Mouse (Mus musculus): ENCODE measurements around the gene Gm49388.

The Gm49388 gene

DNA sequence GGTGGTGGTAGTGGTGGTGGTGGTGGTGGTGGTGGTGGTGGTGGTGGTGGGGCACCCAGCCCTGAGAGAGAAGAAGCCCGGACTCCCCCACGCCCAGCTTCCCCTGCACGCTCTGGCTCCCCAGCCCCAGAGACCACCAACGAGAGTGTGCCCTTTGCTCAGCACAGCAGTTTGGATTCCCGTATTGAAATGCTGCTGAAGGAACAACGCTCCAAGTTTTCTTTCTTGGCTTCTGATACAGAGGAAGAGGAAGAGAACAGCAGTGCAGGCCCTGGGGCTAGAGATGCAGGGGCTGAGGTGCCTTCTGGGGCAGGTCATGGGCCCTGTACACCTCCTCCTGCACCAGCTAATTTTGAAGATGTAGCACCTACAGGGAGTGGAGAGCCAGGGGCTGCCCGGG is at the start of gene Gm49388:
Gene Gm49388 (plus strand): TSS at position 301 of the 400 bp plus-strand sequence.
- DNase-seq (ENCODE audit: low spot score in 2 of 2) = no peak

DNA sequence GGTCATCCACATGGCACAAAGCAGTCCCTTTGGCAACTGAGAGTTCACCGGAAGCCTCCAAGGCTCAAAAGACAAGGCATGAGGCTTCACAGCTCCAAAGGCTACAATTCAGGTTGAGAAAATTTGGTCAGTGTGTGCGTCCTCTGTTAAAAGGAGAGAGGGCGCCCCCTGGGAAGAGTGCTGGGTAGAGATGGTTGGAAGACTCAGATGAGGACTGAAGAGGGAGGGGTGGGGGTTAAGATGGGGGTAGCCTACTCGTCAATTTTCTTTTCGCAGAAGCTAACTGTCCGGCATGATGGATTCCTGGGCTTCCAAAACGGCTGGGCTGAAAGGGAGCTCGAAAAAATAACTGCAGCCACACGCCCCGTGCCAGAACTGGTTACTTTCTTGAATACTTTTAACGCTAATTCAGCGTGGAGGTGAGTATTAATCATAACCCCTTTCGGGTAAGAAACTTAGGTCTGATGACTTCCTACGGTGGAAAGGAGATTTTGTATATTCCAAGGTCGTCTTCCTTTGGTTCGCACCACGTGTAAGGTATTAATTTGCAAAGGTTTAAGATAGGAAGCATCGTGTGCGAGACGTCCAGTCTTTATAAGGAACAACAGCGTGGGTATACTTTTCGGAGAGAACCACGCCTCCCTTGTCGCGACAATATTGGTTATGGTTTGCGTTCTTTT is 40.9 kb upstream of the Gm49388 start, which contains the start of gene Fbxl19:
Gene Fbxl19 (plus strand): TSS at position 178 of the 680 bp plus-strand sequence.
- peak; percentile 68 to 80 for DNase-seq (ENCODE audit: low spot score in 2 of 2)

DNA sequence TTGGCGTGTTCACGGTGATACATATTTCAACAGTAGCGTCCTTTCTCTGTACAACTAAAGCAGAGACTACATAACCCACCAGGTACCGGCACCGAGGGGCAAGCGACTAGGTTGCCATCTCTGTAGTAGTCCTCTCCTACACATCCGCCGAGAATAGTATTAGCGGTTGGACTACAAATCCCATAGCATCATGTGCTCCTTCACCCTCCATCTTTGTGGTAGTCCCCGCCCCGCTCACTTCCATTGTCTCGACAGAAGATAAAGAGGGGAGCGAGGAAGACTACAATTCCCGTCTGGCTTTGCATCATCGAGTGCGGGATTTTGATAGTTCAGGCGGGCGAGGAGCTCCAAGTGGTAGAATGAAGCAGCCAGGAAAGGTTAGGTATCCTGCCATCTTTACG is 40.2 kb upstream of the Gm49388 start:
- DNase-seq (ENCODE audit: low spot score in 2 of 2) = peak; percentile 92 to 96

DNA sequence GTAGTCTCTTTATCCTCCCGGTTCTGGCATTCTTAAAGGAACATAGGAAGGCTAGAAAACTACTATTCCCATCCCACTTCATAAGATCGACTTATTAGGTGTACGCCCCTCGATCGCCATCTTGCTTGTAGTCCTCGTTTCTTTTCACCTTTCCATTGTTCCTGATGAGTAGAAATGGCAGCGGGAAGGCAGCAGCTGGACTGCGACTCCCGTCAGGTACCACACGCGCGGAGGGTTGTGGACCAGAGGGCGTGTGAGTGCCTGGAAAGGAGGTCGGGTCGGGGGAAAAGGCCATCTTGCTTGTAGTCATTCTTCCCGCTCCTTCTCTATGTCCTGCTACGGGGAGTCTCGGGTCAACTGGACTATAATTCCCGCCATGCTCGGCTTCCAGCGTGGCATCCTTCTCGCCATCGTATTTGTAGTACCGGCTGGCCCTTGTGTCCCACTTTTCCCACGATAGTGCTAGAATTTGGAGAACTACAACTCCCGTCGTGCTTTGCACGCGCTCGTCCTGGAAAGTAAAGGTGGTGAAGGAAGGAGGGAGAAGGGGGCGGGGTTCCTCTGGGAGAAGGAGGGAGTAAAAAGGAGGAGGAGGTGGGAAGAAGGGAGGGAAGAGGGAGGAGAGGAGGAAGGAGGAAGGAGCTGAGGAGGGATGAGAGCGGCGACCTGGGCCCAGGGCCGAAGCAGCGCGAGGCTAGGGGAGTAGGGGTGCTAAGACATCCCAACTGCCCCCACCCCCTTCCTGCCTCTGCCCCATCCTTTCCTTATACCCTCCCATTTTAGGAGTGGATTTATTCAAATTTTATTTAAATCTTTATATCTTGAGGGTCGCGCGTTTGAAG is 39.5 kb upstream of the Gm49388 start:
- DNase-seq (ENCODE audit: low spot score in 2 of 2) = peak; percentile 97 to 99

DNA sequence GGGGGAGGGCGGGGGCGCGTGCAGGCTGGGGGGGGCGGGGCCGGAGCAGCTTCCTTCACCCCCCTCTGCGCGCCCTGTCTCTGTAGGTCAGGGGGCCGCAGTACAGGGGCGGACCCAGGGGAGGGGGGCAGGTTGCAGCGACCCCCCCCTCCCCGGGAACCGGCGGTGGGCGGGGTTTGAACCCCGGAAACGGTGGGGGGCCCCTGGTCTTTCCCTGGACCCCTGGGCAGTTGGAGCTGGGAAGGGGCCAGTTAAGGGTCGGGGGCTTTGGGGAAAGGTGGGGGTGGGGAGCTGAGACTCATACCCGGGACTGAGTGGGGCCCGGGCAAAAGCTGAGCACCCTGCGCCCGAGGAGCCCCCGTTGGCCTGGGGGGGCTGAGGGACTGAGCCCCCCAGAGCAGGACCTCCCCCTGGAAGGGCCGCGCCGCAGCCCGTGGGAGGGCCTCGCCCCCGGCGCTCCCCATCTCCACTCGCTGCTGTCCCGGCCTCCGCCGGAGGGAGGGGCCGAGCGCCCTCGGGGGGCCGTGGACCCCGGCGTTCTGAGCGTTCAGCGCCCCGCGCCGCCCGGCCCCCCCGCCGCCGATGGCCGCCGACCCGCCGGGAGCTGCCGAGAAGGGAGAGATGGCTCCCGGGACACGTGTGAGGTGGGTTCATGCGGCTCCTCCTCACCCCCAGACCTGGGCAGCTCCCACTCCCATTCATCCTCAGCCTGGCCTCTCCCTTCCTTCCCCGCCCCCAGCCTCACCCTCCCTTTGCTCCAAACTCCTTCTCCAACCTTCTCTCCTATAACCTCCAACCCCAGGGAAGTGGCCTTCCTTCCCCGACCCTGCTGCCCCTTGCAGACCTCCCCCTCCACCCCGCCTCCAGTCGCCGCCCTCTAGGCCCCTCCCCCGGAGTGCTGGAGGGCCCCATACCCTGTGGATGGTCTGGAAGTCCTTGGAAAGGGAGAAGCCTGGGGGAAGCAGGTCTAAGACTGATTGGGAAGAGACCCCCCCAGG is 38.6 kb upstream of the Gm49388 start:
- DNase-seq (ENCODE audit: low spot score in 2 of 2) = no peak

DNA sequence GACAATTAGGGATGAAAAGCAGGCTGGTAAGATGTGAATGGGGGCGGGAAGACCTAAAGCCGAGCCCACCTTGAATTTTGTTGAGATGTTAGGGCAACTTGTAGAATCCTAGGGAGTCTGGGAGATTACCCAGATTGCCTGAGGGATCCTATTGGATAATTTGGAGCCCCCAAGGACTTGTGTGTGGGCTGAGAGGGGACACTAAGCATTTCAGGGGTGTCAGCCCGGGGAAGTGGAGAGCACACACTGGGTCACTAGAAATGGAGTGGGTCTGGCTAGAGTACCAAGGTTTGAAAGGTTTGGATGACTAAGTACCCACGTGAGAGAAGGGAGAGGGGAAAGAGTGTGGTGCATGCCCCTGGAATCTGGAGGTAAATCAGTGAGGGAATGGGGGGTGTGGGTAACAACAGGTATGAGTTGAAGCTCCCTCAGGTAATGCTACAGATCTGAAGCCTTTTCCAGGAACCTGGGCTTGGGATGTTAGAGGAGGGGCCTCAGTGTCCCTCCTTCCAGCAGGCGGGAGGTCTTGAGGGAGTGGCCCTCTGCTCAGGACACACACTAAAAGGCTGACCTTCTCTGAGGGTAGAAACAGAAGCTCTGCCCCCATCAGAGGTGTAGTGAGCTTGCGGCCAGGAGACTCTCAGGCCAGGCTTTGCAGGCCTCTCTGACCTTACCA is 37.7 kb upstream of the Gm49388 start:
- DNase-seq (ENCODE audit: low spot score in 2 of 2) = no peak

DNA sequence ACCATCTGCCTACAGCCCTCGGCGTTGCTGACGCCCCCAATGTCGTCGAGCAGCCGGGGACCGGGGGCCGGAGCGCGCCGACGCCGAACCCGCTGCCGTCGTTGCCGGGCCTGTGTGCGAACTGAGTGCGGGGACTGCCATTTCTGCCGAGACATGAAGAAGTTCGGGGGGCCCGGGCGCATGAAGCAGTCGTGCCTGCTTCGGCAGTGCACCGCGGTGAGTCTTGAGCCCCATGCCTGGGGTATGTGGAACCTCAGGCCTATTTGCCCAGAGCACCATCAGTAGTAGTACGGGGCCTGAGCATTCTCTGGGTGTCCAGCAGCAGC is 37.2 kb upstream of the Gm49388 start:
- no peak for DNase-seq (ENCODE audit: low spot score in 2 of 2)

DNA sequence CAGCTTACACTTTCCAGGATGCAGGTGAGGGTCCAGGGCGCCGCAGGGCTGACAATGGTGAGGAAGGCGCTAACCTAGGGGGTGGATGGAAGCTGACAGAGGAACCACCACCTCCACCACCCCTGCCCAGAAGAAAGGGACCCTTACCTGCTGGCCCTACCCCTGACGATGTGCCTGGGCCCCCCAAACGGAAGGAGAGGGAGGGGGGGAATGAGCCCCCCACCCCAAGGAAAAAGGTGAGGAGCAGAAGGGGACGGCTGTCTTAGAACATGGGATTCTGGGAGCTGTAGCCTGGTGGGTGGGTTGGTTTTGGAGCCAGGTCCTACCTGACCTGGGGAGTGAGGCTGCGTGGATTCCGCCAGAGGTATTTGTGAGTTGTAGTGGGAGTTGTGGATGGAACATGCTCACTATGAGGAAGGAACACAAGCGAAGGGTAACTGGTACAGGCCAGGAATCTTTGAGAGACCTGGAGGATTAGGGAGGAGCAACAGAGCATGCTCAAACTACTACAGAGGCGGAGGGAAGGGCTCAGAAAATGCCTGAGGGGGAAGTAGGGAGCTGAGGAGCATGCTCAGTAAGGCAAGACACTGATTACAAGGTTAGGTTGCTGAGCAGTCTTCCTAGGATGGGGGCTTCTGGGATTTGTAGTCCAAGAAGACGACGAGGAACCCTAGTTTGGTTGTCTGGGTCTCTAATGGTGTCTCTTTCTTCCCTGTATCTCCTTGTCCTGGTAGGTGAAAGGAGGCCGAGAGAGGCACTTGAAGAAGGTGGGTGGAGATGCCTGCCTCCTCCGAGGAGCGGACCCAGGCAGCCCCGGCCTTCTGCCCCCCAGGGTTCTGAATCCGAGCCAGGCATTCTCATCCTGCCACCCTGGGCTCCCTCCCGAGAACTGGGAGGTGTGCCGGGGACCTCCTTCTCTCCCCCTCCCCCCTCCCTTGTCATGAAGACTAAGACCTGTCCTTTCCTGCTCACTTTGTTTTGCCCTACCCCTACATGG is 35.0 kb upstream of the Gm49388 start:
- DNase-seq (ENCODE audit: low spot score in 2 of 2) = peak; percentile 57 to 73

DNA sequence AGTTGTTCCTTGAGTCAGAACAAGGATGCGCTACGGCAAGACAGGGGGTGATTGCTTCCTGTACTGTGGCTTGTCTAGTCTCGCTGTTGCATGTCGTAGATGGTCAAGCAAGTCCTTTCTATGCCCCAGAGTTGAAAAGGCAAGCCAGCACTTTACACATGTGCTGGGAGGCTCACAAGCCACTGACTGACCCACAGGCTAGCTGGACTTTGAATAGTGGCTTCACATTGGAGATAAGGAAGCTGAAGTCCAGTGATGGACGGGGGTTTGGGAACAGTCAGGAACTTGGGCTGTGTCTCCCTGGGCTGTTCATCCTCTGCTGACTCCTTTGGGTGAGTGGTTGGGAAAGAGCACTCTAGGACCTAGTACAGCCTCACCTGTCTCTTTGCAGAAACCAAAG is 33.8 kb upstream of the Gm49388 start:
- no peak for DNase-seq (ENCODE audit: low spot score in 2 of 2)

DNA sequence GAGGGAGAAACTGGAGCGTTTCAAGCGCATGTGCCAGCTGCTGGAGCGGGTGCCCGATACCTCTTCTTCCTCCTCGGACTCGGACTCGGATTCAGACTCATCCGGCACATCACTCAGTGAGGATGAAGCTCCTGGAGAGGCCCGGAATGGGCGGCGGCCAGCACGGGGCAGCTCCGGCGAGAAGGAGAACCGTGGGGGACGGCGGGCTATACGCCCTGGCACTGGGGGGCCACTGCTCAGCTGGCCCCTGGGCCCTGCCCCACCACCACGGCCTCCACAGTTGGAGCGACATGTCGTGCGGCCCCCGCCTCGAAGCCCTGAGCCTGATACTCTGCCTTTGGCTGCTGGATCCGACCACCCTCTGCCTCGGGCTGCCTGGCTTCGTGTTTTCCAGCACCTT is 33.3 kb upstream of the Gm49388 start:
- DNase-seq (ENCODE audit: low spot score in 2 of 2) = no peak

DNA sequence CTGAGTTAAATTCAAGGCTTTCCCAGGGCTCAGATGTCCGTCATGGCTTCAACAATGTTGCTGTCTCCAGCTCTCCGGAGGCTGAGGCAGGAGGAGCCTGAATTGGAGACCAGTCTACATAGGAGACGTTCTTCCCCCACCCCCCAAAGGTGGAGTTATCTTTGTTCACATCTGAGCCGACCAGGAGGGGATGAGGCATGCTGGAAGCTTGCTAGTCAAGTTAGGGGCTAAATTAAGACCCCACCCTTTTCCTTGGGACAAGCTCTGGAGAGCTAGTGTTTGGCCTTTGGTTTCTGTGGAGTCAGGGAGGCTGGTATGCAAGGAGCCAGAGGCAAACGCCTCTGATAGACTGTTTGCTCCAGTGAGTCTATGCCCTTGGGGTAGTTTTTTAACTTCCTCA is 32.2 kb upstream of the Gm49388 start:
- no peak for DNase-seq (ENCODE audit: low spot score in 2 of 2)

DNA sequence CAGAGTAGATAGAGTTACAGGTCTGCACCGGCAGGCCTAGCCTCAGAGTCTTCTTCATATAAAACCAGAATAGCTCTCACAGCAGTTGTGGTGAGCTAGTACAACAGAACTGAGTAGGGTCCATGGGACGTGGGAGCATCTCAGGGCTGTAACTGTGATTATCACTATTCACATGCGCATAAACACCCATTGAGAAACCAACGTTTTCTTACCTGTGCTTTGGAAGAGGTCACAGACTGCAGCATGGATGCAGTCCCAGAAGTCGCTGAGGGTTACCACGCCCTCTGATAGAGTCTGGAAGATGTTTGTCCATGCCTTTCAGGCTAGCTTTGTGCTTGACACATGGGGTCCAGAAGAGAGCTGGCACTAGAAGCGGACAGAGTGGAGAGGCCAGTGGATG is 31.7 kb upstream of the Gm49388 start:
- DNase-seq (ENCODE audit: low spot score in 2 of 2) = no peak

DNA sequence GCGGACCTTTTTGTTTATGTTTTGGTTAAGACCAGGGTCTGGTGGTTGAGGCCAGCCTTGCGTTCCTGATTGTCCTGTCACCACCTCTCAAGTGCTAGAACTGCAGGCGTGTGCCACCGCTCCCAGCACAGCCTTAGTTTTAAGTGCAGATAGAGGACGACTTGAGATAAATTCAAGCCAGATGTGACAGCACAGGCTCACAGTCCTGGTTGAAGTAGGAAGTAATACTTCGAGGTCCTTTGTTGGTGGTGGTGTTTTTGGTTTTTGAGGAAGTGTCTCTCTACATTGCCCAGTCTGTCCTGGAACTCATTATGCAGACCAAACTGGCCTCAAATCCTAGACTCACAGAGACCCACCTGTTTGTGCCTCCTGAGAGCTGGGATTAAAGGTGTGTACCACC is 25.7 kb upstream of the Gm49388 start:
- DNase-seq (ENCODE audit: low spot score in 2 of 2) = no peak

DNA sequence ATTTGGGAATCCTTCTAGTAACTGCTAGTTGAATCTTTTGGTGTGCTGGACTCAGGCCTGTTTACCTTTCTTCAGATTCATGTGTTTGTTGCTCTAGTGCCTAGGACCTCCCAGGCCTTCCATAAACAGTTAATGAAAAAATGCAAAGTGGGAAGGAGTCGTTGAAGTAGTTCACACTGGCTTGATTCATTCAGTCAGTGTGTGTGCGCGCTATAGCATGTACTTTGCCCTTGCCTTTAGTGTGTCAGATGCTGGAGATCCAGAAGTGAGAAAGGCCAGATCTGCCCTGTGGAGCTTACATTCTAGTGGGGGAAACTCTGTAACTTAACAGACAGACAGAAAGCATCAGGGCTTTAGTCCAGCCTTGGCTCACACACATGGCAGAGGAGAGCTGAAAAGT is 24.9 kb upstream of the Gm49388 start:
- DNase-seq (ENCODE audit: low spot score in 2 of 2) = no peak

DNA sequence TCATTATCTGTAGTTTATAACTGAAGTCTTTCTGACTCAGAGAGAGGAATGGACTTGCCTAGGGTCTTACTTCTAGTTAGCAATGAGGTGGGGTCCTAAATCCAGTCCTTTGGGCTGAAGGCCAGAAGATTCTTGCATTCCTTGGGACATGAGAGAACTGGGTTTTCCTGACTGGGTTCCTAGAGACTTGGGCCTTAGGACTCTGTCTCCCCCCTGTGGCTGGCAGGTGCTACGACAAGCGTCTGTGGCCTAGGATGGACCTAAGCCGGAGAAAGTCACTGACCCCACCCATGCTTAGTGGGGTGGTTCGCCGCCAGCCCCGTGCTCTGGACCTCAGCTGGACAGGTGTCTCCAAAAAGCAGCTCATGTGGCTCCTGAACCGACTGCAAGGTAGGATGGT is 24.4 kb upstream of the Gm49388 start:
- peak in 1 of 2 experiments; percentile 61 for DNase-seq (ENCODE audit: low spot score in 2 of 2)

DNA sequence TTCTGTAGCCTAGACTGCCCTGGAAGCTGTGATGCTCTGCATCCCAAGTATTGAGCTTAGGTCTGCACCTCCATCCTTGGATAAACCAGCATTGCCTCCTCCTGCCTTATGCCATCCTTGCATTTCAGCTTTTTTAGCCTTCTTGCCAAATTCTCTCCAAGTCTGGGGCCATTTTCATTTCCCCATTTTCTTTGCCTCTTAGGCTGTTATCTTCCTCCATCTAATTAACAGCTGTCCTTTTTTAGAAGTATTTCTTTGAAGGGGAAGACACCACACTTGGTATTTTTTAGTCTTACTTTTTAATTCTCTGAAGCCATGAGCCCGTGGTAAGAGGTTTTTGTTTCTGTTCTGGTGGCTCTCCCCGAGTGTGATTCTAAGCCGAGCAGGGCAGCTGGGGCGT is 21.8 kb upstream of the Gm49388 start:
- no peak for DNase-seq (ENCODE audit: low spot score in 2 of 2)

DNA sequence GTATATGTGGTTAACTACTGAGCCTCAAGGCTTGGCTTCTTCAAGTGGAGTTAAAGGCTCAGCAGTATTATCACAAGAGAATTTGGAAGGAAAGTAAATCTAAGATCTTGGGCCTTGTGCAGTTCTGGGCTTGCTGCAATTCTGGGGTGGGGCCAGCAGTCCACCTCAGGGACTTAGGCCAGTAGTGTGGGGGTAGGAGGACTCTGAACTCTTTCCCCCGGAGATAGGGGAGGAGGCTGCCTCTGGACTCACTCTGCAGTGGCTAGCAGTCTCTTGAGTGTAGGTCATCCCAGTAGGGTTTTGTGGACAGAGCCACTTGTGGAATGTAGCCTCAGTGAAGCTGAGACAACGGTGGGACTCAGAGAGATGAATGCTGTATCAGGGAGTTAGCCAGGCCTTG is 19.7 kb upstream of the Gm49388 start:
- no peak for DNase-seq (ENCODE audit: low spot score in 2 of 2)

DNA sequence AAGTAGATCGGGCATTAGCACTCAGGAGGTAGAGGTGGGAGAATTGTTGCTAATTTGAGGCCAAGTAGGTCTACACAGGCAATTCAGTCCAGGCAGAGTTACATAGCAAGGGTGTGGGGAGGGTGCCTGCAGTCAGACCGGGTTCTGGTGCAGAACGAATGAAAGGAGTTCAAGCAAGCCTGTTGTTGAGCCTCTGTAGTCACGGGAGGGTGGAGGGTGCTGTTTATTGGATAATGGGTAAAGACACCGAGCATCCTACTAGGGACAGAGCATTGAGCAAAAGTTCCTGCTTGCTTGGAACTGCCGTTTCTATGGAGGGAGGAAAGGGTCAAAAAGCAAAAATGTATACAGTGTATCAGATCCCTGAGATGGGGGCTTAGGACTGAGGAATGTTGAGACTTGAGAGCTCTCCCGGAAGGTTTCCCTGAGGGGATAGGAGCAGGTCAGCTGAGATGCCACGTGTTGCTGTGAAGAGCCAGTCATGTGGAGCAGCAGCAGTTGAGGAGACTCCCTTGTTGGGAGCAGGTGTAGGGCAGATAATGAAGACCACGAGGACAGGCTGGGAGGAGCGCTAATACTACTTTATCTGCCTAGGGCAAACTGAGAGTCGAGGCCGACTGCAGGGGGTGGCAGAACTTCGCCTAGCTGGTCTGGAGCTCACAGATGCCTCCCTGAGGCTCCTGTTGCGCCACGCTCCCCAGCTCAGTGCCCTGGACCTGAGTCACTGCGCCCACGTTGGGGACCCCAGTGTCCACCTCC is 18.4 kb upstream of the Gm49388 start:
- no peak for DNase-seq (ENCODE audit: low spot score in 2 of 2)

DNA sequence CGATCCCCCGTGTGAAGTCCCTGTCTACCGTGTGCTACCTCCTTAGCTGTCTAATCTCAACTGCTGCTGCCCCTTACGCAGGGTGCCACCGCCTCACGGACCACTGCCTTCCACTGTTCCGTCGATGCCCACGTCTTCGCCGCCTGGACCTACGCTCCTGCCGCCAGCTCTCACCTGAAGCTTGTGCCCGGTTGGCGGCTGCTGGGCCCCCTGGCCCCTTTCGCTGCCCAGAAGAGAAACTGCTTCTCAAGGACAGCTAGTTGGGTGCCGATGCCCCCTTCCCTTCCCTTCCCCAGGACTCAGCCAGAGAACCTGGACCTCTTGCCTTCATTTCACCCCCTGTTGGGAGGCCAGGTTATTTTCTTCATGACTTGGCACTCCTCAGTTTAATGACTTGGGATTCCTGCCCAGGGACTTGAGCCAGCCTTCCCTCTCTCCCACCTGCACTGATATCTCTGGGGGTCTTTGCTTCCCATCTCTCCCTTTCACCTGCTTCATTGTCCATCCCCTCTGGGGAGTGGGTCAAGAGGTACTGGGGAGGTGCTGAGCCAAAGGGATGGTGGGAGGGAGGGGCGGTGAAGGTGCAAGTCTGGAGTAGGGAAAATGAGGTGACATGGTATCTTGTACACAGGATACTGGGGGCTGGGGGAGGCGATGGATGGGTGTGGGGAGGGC is 17.6 kb upstream of the Gm49388 start:
- no peak for DNase-seq (ENCODE audit: low spot score in 2 of 2)
